In genomic region chr6:127981176-127981575, GRCm38 (mm10) we compare ENCODE assay signal across 10 mouse cellular contexts.
DNase-seq lines count a peak whose midpoint lies in the region; ATAC-seq and TF ChIP-seq lines count a peak whose summit lies in the region.
"Had no signal": no experiment of that assay in that cellular context is flagged by ENCODE, and none has a peak within 500 bp of the region (broad histone marks: within the 10 kb centered on the region; RNA-seq: fewer than 3 reads in every experiment).

No protein-coding gene starts in this region.

- intact Hi-C loops in left cerebral cortex, adult 2 months (cut with DNase I): no loop called here
- intact Hi-C loops in left cerebral cortex, postnatal 4 days (cut with DNase I): no loop called here

- H3K9me3 ChIP-seq in intestine, postnatal 0 days (ENCODE audit: control insufficient read depth): no peaks in the 10 kb centered on the region
- no peaks in the 10 kb centered on the region for H3K9me3 ChIP-seq in hindbrain, embryonic 12.5 days (replicated peaks)
- no peaks in the 10 kb centered on the region for H3K9me3 ChIP-seq in lung, postnatal 0 days (ENCODE audit: low read length)

- H3K4me2 ChIP-seq in intestine, postnatal 0 days (replicated peaks; ENCODE audit: low read depth): 0 out of 2 replicates have a peak overlapping the region, but pooled peaks have one; percentile 3
- no peak overlapping the region for H3K4me2 ChIP-seq in hindbrain, embryonic 12.5 days (replicated peaks)
- H3K4me2 ChIP-seq in lung, postnatal 0 days (replicated peaks; ENCODE audit: low read depth, low read length): no peak overlapping the region

- no peak for DNase-seq in left cerebral cortex, adult 2 months (ENCODE audit: extremely low spot score in 1 of 2, low spot score in 2 of 2)
- no peak for DNase-seq in left cerebral cortex, postnatal 4 days
- DNase-seq in adrenal gland, postnatal 10 days: peak; percentile 83
- peak; percentile 86 to 89 for DNase-seq in cerebellum, adult 2 months
- DNase-seq in spleen, adult 12 weeks (ENCODE audit: low spot score): no peak
- no peak for DNase-seq in lung, postnatal 0 days (ENCODE audit: low spot score)
- DNase-seq: gastrocnemius, postnatal 36 days had no signal

- peaks cover 90% of the 10 kb centered on the region for H3K4me1 ChIP-seq in cerebellum, adult 2 months (ENCODE audit: control insufficient read depth, insufficient read depth, low read length)
- H3K4me1 ChIP-seq in intestine, postnatal 0 days (replicated peaks; ENCODE audit: control insufficient read depth, insufficient read depth, low read length): 0 out of 2 replicates have a peak, but pooled peaks cover 3% of the 10 kb centered on the region
- H3K4me1 ChIP-seq in hindbrain, embryonic 12.5 days: peaks cover 26% of the 10 kb centered on the region
- H3K4me1 ChIP-seq in lung, postnatal 0 days (ENCODE audit: insufficient read depth, low read depth, low read length): peaks cover 3% of the 10 kb centered on the region; the same call in 1 of the 2 replicates

- no peak overlapping the region for H3K9ac ChIP-seq in intestine, postnatal 0 days (ENCODE audit: low read depth, low read length)
- no peak overlapping the region for H3K9ac ChIP-seq in hindbrain, embryonic 12.5 days
- no peak overlapping the region for H3K9ac ChIP-seq in lung, postnatal 0 days (replicated peaks; ENCODE audit: low read depth)

- WGBS in cerebellum, adult 2 months: 7% methylated on average over 8 of the region's 8 CpGs
- WGBS in intestine, postnatal 0 days: 42% methylated on average over 8 of the region's 8 CpGs
- WGBS in hindbrain, embryonic 12.5 days: 62% methylated on average over 8 of the region's 8 CpGs
- 39% methylated on average over 8 of the region's 8 CpGs for WGBS in lung, postnatal 0 days

- H3K4me3 ChIP-seq in left cerebral cortex, adult 2 months: no peak overlapping the region
- no peak overlapping the region for H3K4me3 ChIP-seq in cerebellum, adult 2 months (replicated peaks; ENCODE audit: insufficient read depth, low read depth, low read length)
- H3K4me3 ChIP-seq in intestine, postnatal 0 days (ENCODE audit: low read depth, low read length): no peak overlapping the region
- H3K4me3 ChIP-seq in hindbrain, embryonic 12.5 days: no peak overlapping the region
- no peak overlapping the region for H3K4me3 ChIP-seq in lung, postnatal 0 days (ENCODE audit: low read depth, low read length)
- H3K4me3 ChIP-seq: myocyte had no signal

- no peaks in the 10 kb centered on the region for H3K36me3 ChIP-seq in intestine, postnatal 0 days (ENCODE audit: control insufficient read depth, insufficient read depth)
- no peaks in the 10 kb centered on the region for H3K36me3 ChIP-seq in hindbrain, embryonic 12.5 days
- no peaks in the 10 kb centered on the region for H3K36me3 ChIP-seq in lung, postnatal 0 days (ENCODE audit: insufficient read depth, low read length)

- ATAC-seq in intestine, postnatal 0 days: no peak
- no peak for ATAC-seq in hindbrain, embryonic 12.5 days (ENCODE audit: low FRiP score)
- no peak for ATAC-seq in lung, postnatal 0 days

- TF ChIP-seq POLR2A in cerebellum, adult 2 months (IDR thresholded peaks at IDR 0.05; ENCODE audit: borderline replicate concordance, insufficient read depth, low read length): no peak

- H3K27ac ChIP-seq in left cerebral cortex, adult 2 months: 0 out of 2 replicates have a peak overlapping the region, but pooled peaks have one; percentile 15
- peak overlapping the region; percentile 84 for H3K27ac ChIP-seq in cerebellum, adult 2 months (ENCODE audit: insufficient read depth, low read length)
- H3K27ac ChIP-seq in intestine, postnatal 0 days (ENCODE audit: low read depth, low read length): no peak overlapping the region
- no peak overlapping the region for H3K27ac ChIP-seq in hindbrain, embryonic 12.5 days
- H3K27ac ChIP-seq in lung, postnatal 0 days (ENCODE audit: low read length): no peak overlapping the region

- TF ChIP-seq EP300 in lung, postnatal 0 days (IDR thresholded peaks at IDR 0.05): no peak

- no peaks in the 10 kb centered on the region for H3K27me3 ChIP-seq in cerebellum, adult 2 months (ENCODE audit: control insufficient read depth, insufficient read depth, low read length)
- no peaks in the 10 kb centered on the region for H3K27me3 ChIP-seq in intestine, postnatal 0 days (replicated peaks; ENCODE audit: control insufficient read depth, insufficient read depth, low read length)
- H3K27me3 ChIP-seq in hindbrain, embryonic 12.5 days: no peaks in the 10 kb centered on the region
- H3K27me3 ChIP-seq in lung, postnatal 0 days (replicated peaks; ENCODE audit: insufficient read depth, low read length): no peaks in the 10 kb centered on the region

- TF ChIP-seq CTCF in left cerebral cortex, adult 2 months (IDR thresholded peaks at IDR 0.05): no peak; the same call in 1 of the 2 replicates
- no peak for TF ChIP-seq CTCF in cerebellum, adult 2 months (IDR thresholded peaks at IDR 0.05; ENCODE audit: borderline replicate concordance, insufficient read depth, low read depth, low read length)
- no peak for TF ChIP-seq CTCF in intestine, postnatal 0 days (IDR thresholded peaks at IDR 0.05; ENCODE audit: low read depth)
- no peak for TF ChIP-seq CTCF in lung, postnatal 0 days (IDR thresholded peaks at IDR 0.05)

Comparison
In these comparisons a context has a peak if more than half of its experiments do, and no peak if none do; other contexts are left out.
1. DNase-seq: peak in adrenal gland, postnatal 10 days (single experiment) and cerebellum, adult 2 months (2 of 2); none in left cerebral cortex, adult 2 months (0 of 2), left cerebral cortex, postnatal 4 days (single experiment), spleen, adult 12 weeks (single experiment) and lung, postnatal 0 days (single experiment).
2. H3K27ac ChIP-seq: peak in left cerebral cortex, adult 2 months (single experiment) and cerebellum, adult 2 months (single experiment); none in intestine, postnatal 0 days (single experiment), hindbrain, embryonic 12.5 days (single experiment) and lung, postnatal 0 days (single experiment).